Mouse (Mus musculus): ENCODE measurements around the gene Cyp4f18. TPM values are rescaled to one million over a fixed set of nuclear protein-coding genes. Genes with fewer than 3 reads are reported as not detected.

The Cyp4f18 gene
- polyA plus RNA-seq, 3 experiments from 2014 or later, result 1.2 to 2.4 (median 2.2) TPM

Other genes with a start within 250 kb of the Cyp4f18 start
- gene Zfp709, start 127.6 kb downstream of the Cyp4f18 start, polyA plus RNA-seq (2017; shearing (Covaris generic)), result 1 to 10 TPM; 4.1 to 5.5 (median 4.9) TPM
- 10 to 100 TPM in 1 of 3 experiments, 1 to 10 TPM in 2; 5.3 to 10.2 (median 6.1) TPM for gene Zfp882, start 101.0 kb downstream of the Cyp4f18 start, polyA plus RNA-seq (2017; shearing (Covaris generic))
- 10 to 100 TPM; 22.2 to 23.1 (median 22.8) TPM for gene Zfp617, start 101.0 kb downstream of the Cyp4f18 start, polyA plus RNA-seq (2017; shearing (Covaris generic))
- gene Zfp961, start 58.6 kb downstream of the Cyp4f18 start, polyA plus RNA-seq (2017; shearing (Covaris generic)), result 10 to 100 TPM; 24.4 to 30.1 (median 26.0) TPM
- gene Olfr372, start 31.6 kb upstream of the Cyp4f18 start, polyA plus RNA-seq (2017; shearing (Covaris generic)), result not detected
- gene Olfr373, start 73.6 kb upstream of the Cyp4f18 start, polyA plus RNA-seq (2017; shearing (Covaris generic)), result under 1 TPM; 0.15 to 0.51 (median 0.46) TPM
- under 1 TPM; 0.08 to 0.72 (median 0.28) TPM for gene Olfr374, start 97.4 kb upstream of the Cyp4f18 start, polyA plus RNA-seq (2017; shearing (Covaris generic))
- gene Tpm4, start 125.3 kb upstream of the Cyp4f18 start, polyA plus RNA-seq (2017; shearing (Covaris generic)), result 100 to 1,000 TPM; 170 to 464 (median 172) TPM
- gene Rab8a, start 151.6 kb upstream of the Cyp4f18 start, polyA plus RNA-seq (2017; shearing (Covaris generic)), result 100 to 1,000 TPM; 134 to 245 (median 197) TPM
- gene Hsh2d, start 180.0 kb upstream of the Cyp4f18 start, polyA plus RNA-seq (2017; shearing (Covaris generic)), result 10 to 100 TPM; 23.8 to 30.8 (median 24.6) TPM
- gene Cib3, start 203.2 kb upstream of the Cyp4f18 start, polyA plus RNA-seq (2017; shearing (Covaris generic)), result 1 to 10 TPM in 1 of 3 experiments, not detected in 2; 2.8 TPM
- gene Gm11034, start 204.0 kb upstream of the Cyp4f18 start, polyA plus RNA-seq (2017; shearing (Covaris generic)), result not detected
- 100 to 1,000 TPM in 2 of 3 experiments, 10 to 100 TPM in 1; 94.4 to 119 (median 103) TPM for gene Fam32a, start 210.1 kb upstream of the Cyp4f18 start, polyA plus RNA-seq (2017; shearing (Covaris generic))
- 100 to 1,000 TPM; 113 to 130 (median 120) TPM for gene Ap1m1, start 230.4 kb upstream of the Cyp4f18 start, polyA plus RNA-seq (2017; shearing (Covaris generic))